Mouse (Mus musculus): ENCODE measurements around the gene Ggt6. TPM values are rescaled to one million over a fixed set of nuclear protein-coding genes. Genes with fewer than 3 reads are reported as not detected.

Ggt6 gene
- not detected for total RNA-seq (2023)

DNA sequence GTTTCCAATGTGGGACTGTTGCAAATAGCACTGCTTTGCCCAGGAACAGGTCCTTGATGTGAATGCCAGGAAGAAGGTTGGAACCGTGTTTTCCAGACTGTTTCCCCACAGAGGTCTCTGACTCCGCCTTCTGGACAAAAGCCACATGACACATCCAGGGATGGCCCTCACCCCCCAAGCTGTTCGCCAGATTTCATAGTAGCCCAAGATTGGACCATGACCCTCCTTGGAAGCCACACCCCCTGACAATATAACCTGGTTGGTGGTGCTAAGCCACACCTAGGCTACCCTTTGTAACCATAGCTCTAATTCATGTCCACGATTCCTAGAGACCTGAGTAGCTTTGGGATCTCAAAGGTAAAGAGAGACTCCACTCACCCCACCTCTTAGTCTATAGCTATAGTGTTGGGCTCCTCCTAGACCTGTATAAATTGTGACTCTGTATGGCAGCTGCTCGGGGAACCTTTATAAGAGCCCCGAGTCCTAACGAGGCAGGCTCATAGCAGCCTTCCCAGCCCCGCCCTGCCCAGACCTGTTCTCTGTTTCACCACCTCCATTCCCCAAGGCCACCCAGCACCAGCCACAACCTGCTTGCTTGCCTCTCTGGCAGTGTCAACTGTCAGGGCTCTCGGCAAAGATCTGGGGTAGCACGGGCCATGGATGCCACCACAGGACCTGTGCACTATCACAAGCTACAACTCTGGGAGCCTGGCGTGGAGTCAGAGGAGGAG lies at the start of gene Ggt6:
Gene Ggt6 (plus strand): TSS at position 564 of the 731 bp plus-strand sequence.

GRCm38 (mm10) chr11:72411093-72411921 lies 24.0 kb upstream of the Ggt6 start, which contains the start of gene Smtnl2:
Gene Smtnl2, minus strand, starts transcription at chr11:72411713.

GRCm38 (mm10) chr11:72440965-72441664 lies 5.8 kb downstream of the Ggt6 start, which contains the start of gene Mybbp1a:
Gene Mybbp1a, plus strand, starts transcription at chr11:72441355.

Other genes starting within 250 kb of the Ggt6 start
- gene Gm43951, start 228.7 kb upstream of the Ggt6 start, total RNA-seq (2023), result under 1 TPM; 0.53 to 0.62 TPM
- 10 to 100 TPM in 1 of 2 experiments, 1 to 10 TPM in 1; 8.8 to 10.5 TPM for gene 4933427D14Rik, start 228.1 kb upstream of the Ggt6 start, total RNA-seq (2023)
- gene Txndc17, start 228.0 kb upstream of the Ggt6 start, total RNA-seq (2023), result 10 to 100 TPM; 47.9 to 49.6 TPM
- gene Med31, start 219.9 kb upstream of the Ggt6 start, total RNA-seq (2023), result 10 to 100 TPM; 27.1 to 28.2 TPM
- gene Slc13a5, start 168.3 kb upstream of the Ggt6 start, total RNA-seq (2023), result 1 to 10 TPM; 1.4 to 1.6 TPM
- 10 to 100 TPM; 12.2 to 15.3 TPM for gene Xaf1, start 133.9 kb upstream of the Ggt6 start, total RNA-seq (2023)
- not detected for gene Fbxo39, start 121.1 kb upstream of the Ggt6 start, total RNA-seq (2023)
- not detected for gene Tekt1, start 73.1 kb upstream of the Ggt6 start, total RNA-seq (2023)
- gene Smtnl2, start 23.8 kb upstream of the Ggt6 start, total RNA-seq (2023), result under 1 TPM; 0.33 to 0.37 TPM
- gene Mybbp1a, start 5.8 kb downstream of the Ggt6 start, total RNA-seq (2023), result 10 to 100 TPM; 34.2 to 42.5 TPM
- gene Spns2, start 54.4 kb downstream of the Ggt6 start, total RNA-seq (2023), result 1 to 10 TPM; 1.2 to 1.3 TPM
- gene Spns3, start 115.0 kb downstream of the Ggt6 start, total RNA-seq (2023), result 10 to 100 TPM in 1 of 2 experiments, 1 to 10 TPM in 1; 8.7 to 10.8 TPM
- 10 to 100 TPM; 19.6 to 19.9 TPM for gene Ube2g1, start 171.8 kb downstream of the Ggt6 start, total RNA-seq (2023)